Mouse (Mus musculus) midbrain, embryonic 14.5 days (tissue): ENCODE results near the gene Irf2bp1. TPM values are rescaled to one million over a fixed set of nuclear protein-coding genes. Genes with fewer than 3 reads are reported as not detected.

Experiments used
- ATAC-seq: fragments of 200-750 bp; cut with Nextera tagmentation; 2 replicates; pipeline ENCODE4 v1.8.0; 2017; ENCODE audit warnings: moderate number of reproducible peaks, moderate library complexity; ENCODE audit not compliant: low FRiP score, low TSS enrichment
- DNase-seq: peaks from one replicate; pipeline ENCODE4 v3.0.0-alpha.2; 2015
- H3K27ac ChIP-seq: fragments of 300-500 bp; sonication (generic); replicated peaks from 2 replicates; pipeline ENCODE4 v1.5.1; 2014; ENCODE audit warnings: mild to moderate bottlenecking, low read depth, low read length, moderate library complexity
- H3K27me3 ChIP-seq: fragments of 300-500 bp; sonication (generic); 2 replicates; pipeline ENCODE4 v1.6.1; 2014; ENCODE audit warnings: low read length, control low read depth, mixed read lengths; ENCODE audit not compliant: control insufficient read depth, insufficient read depth
- H3K36me3 ChIP-seq: fragments of 300-500 bp; sonication (generic); 2 replicates; pipeline ENCODE4 v1.6.1; 2014; ENCODE audit warnings: low read length, control low read depth; ENCODE audit not compliant: control insufficient read depth, insufficient read depth
- H3K4me1 ChIP-seq: fragments of 300-500 bp; sonication (generic); 2 replicates; pipeline ENCODE4 v1.6.1; 2014; ENCODE audit warnings: mild to moderate bottlenecking, antibody characterized with exemption, low read length, control low read depth; ENCODE audit not compliant: control insufficient read depth, insufficient read depth
- H3K4me2 ChIP-seq: fragments of 300-500 bp; sonication (generic); 2 replicates; pipeline ENCODE4 v1.6.1; 2014; ENCODE audit warnings: mild to moderate bottlenecking, low read length, moderate library complexity
- H3K4me3 ChIP-seq: fragments of 300-500 bp; sonication (generic); replicated peaks from 2 replicates; pipeline ENCODE4 v1.5.1; 2014; ENCODE audit warnings: low read depth, low read length
- H3K9ac ChIP-seq: fragments of 300-500 bp; sonication (generic); replicated peaks from 2 replicates; pipeline ENCODE4 v1.6.1; 2014; ENCODE audit warnings: mild to moderate bottlenecking, low read length, moderate library complexity
- H3K9me3 ChIP-seq: fragments of 300-500 bp; sonication (generic); 2 replicates; pipeline ENCODE4 v1.6.1; 2016; ENCODE audit warnings: low read length, control low read depth, mixed read lengths; ENCODE audit not compliant: control insufficient read depth
- WGBS: fragments of 180-500 bp; shearing (Covaris S2); extraction: QIAGEN DNeasy Blood & Tissue Kit; methylation state at CpG from one replicate; pipeline ENCODE4 v1.1.7; 2014; 5-methylcytosine and 5-hydroxymethylcytosine counted together
- polyA plus RNA-seq: library from polyadenylated mRNA; unstranded; fragments of >200 nt; fragmentation: Nextera tagmentation; extraction: Ambion mirVana; gene quantifications from 2 replicates; pipeline ENCODE4 v1.2.1, GENCODE M21; 2014

Gene Irf2bp1
- polyA plus RNA-seq, 1 experiment from 2014 or later, result 30.8 TPM

DNA sequence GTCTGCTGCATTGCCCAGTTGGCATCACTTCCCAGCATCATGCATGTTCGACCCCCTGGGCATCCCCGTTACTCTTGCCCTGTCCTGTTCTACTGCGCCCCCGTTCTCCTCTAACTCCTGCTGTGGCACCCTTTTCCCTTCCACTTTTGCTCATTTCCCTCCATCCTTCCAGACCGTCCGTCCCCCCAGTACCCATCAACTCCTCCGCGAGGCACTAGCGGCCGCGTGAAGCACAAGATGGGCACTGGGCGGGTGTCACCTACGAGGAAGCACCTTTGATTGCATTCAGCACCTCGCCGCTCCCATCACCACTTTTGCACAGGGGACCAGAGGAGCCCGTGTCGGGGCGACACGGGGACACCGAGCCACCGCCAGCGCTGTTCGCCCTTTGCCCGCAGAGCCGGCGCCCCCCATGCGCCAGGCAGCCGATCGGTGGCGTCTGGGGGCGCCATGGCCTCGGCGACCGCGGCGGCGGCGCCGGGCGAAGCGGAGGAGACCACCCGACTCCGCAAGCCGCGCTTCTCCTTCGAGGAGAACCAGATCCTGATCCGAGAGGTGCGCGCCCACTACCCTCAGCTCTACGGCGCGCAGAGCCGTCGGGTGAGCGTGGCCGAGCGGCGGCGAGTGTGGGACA is 12.1 kb upstream of the Irf2bp1 start:
- peak; percentile 11; the same call in 1 of the 2 replicates for ATAC-seq
- DNase-seq, result peak; percentile 58

GRCm38 (mm10) chr7:18992294-18992675 is 11.6 kb upstream of the Irf2bp1 start:
- Histone ChIP-seq H3K27ac (peak overlapping the region; percentile 92; the same call in 1 of the 2 replicates), H3K4me1 (peaks cover 32% of the 10 kb centered on the region), H3K4me2 (peak overlapping the region; percentile 83), H3K9ac (peak overlapping the region; percentile 69), H3K36me3 (no peaks in the 10 kb centered on the region), H3K27me3 (peaks cover 11% of the 10 kb centered on the region; the same call in 1 of the 2 replicates), H3K9me3 (no peaks in the 10 kb centered on the region), H3K4me3 (peak overlapping the region; percentile 59)
- ATAC-seq (no peak), DNase-seq (no peak)
- 4% methylated on average over 31 of the region's 31 CpGs for WGBS

More for the DNA sequence above, 12.1 kb upstream of the Irf2bp1 start:
- whole genome bisulfite sequencing, result under 1% methylated on average over 59 of the region's 59 CpGs
- peak overlapping the region; percentile 83 for H3K4me2 ChIP-seq
- H3K27me3 ChIP-seq, result peaks cover 11% of the 10 kb centered on the region; the same call in 1 of the 2 replicates
- peak overlapping the region; percentile 69 for H3K9ac ChIP-seq
- peak overlapping the region; percentile 59 for H3K4me3 ChIP-seq
- H3K36me3 ChIP-seq, result no peaks in the 10 kb centered on the region
- H3K9me3 ChIP-seq, result no peaks in the 10 kb centered on the region
- peak overlapping the region; percentile 92 for H3K27ac ChIP-seq
- H3K4me1 ChIP-seq, result peaks cover 32% of the 10 kb centered on the region

DNA sequence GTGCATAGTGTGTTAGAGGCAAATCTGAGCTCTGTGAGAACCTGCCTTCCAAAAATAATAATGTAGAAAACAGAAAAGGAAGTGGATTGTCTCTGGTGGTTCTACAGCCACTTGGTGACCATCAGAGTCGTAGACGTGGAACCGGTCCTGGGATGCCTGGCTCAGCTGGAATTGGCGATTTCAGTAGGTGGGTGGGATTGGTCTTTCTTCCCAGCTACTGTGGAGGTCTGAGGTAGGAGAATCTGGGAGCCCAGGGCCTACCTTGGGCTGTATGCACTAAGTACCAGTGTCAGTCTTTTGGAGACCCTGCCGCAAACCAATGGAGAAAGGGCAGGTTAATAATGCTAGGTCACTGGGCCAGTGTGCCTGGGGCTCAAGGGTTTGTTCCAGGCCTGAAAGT is 10.8 kb upstream of the Irf2bp1 start:
- Histone ChIP-seq H3K4me3 (peak overlapping the region; percentile 59), H3K4me1 (peaks cover 32% of the 10 kb centered on the region), H3K27me3 (peaks cover 11% of the 10 kb centered on the region; the same call in 1 of the 2 replicates), H3K9me3 (no peaks in the 10 kb centered on the region), H3K9ac (peak overlapping the region; percentile 69; the same call in 1 of the 2 replicates), H3K4me2 (peak overlapping the region; percentile 83), H3K36me3 (no peaks in the 10 kb centered on the region), H3K27ac (no peak overlapping the region)
- ATAC-seq (no peak), DNase-seq (no peak)
- WGBS, result 90% methylated on average over 5 of the region's 5 CpGs

GRCm38 (mm10) chr7:18998835-18999234 is 5.0 kb upstream of the Irf2bp1 start:
- no peak overlapping the region for H3K27ac ChIP-seq
- H3K4me2 ChIP-seq, result no peak overlapping the region
- 0 out of 2 replicates have a peak, but pooled peaks cover 3% of the 10 kb centered on the region for H3K36me3 ChIP-seq
- ATAC-seq (no peak), DNase-seq (peak; percentile 45)
- H3K9ac ChIP-seq, result no peak overlapping the region
- H3K9me3 ChIP-seq, result no peaks in the 10 kb centered on the region
- peaks cover 14% of the 10 kb centered on the region for H3K4me1 ChIP-seq
- no peaks in the 10 kb centered on the region for H3K27me3 ChIP-seq
- 27% methylated on average over 9 of the region's 9 CpGs for WGBS
- no peak overlapping the region for H3K4me3 ChIP-seq

- H3K4me2 ChIP-seq, result peak overlapping the region; percentile 41
- peaks cover 9% of the 10 kb centered on the region for H3K36me3 ChIP-seq
- DNase-seq, result no peak
- ATAC-seq, result no peak
- H3K27ac ChIP-seq, result no peak overlapping the region
- H3K9me3 ChIP-seq, result no peaks in the 10 kb centered on the region
- H3K4me1 ChIP-seq, result peaks cover 14% of the 10 kb centered on the region
- 57% methylated on average over 10 of the region's 10 CpGs for WGBS
- peak overlapping the region; percentile 36; the same call in 1 of the 2 replicates for H3K9ac ChIP-seq
- no peaks in the 10 kb centered on the region for H3K27me3 ChIP-seq
- peak overlapping the region; percentile 25 for H3K4me3 ChIP-seq
These were observed 3.4 kb upstream of the Irf2bp1 start for GRCm38 (mm10) chr7:19000421-19000820.

DNA sequence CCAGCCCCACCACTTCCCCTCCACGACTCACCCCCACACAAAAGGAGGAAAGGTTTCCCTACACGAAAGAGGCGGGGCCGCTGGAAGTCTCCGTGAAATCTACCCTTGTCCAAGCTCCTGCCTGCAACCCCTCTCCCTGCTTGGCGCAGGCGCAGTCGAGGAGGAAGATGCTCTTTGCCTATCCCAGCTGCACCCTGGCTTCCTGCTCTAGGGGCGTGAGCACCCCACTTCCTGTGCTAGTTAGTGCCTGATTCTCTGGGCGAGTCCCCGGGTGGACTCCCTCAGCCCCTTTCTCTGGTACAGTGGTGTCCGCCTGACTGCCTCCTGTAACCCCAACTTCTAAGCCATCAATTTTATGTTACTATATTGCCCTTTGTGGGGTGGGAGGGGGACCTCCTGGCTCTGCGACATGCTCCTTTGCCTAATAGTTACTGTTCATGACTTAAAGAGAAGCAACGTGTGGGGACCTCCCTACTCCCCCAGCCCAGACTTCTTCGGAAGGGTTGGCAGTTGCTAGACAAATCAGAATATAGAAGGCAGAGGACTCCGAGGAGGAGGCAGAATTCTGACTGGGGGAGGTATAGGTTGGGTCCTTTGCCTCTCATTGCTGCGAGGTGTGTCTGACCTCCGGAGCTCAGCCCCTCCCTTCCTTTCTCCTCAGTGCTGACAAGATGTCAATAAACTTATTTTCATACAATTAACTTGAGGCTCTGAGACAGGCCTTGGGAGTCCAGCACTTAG is 2.6 kb upstream of the Irf2bp1 start:
- WGBS, result 37% methylated on average over 18 of the region's 18 CpGs
- H3K9ac ChIP-seq, result peak overlapping the region; percentile 36; the same call in 1 of the 2 replicates
- peaks cover 23% of the 10 kb centered on the region for H3K4me1 ChIP-seq
- ATAC-seq, result no peak
- H3K4me3 ChIP-seq, result peak overlapping the region; percentile 25
- no peaks in the 10 kb centered on the region for H3K9me3 ChIP-seq
- H3K27me3 ChIP-seq, result no peaks in the 10 kb centered on the region
- H3K36me3 ChIP-seq, result peaks cover 17% of the 10 kb centered on the region
- peak; percentile 49 for DNase-seq
- H3K4me2 ChIP-seq, result peak overlapping the region; percentile 41
- H3K27ac ChIP-seq, result no peak overlapping the region

GRCm38 (mm10) chr7:19001807-19002085 is 2.1 kb upstream of the Irf2bp1 start:
- H3K27ac ChIP-seq, result no peak overlapping the region
- no peaks in the 10 kb centered on the region for H3K9me3 ChIP-seq
- ATAC-seq (no peak), DNase-seq (no peak)
- no peak overlapping the region for H3K4me2 ChIP-seq
- WGBS, result 82% methylated on average over 3 of the region's 3 CpGs
- H3K4me1 ChIP-seq, result peaks cover 27% of the 10 kb centered on the region
- H3K36me3 ChIP-seq, result peaks cover 20% of the 10 kb centered on the region
- H3K4me3 ChIP-seq, result no peak overlapping the region
- no peak overlapping the region for H3K9ac ChIP-seq
- no peaks in the 10 kb centered on the region for H3K27me3 ChIP-seq

- H3K4me1 ChIP-seq, result peaks cover 29% of the 10 kb centered on the region
- H3K9me3 ChIP-seq, result no peaks in the 10 kb centered on the region
- 0 out of 2 replicates have a peak overlapping the region, but pooled peaks have one; percentile 15 for H3K27ac ChIP-seq
- H3K4me2 ChIP-seq, result peak overlapping the region; percentile 58
- H3K9ac ChIP-seq, result peak overlapping the region; percentile 50; the same call in 1 of the 2 replicates
- peaks cover 24% of the 10 kb centered on the region for H3K36me3 ChIP-seq
- WGBS, result 56% methylated on average over 4 of the region's 4 CpGs
- H3K27me3 ChIP-seq, result no peaks in the 10 kb centered on the region
- peak overlapping the region; percentile 35; the same call in 1 of the 2 replicates for H3K4me3 ChIP-seq
- DNase-seq, result no peak
- no peak for ATAC-seq
These were observed 1.7 kb upstream of the Irf2bp1 start for GRCm38 (mm10) chr7:19002115-19002514.
